Mouse (Mus musculus): ENCODE measurements around the gene Pacs2. TPM values are rescaled to one million over a fixed set of nuclear protein-coding genes. Genes with fewer than 3 reads are reported as not detected.
A peak's percentile ranks its signal among the peaks of the same experiment; 100 is the strongest.

Gene Pacs2
- polyA plus RNA-seq, 1 experiment from 2014 or later, result 7.0 TPM

DNA sequence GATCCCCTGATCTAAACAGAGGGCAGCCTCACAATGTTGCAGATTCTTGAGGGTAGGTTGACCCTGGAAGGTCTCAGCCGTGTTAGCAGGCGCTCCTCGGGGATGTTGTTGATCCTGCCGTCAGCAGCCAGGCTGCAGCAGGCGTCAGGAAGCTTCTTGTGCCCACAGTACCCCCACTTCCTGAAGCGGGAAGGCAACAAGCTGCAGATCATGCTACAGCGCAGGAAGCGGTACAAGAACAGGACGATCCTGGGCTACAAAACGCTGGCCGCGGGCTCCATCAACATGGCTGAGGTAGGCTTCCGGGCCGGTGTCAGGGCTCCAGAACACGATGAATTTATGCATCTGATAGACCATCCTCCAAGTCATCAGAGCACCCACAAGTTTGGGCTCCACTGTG lies 32.6 kb downstream of the Pacs2 start:
- no peak overlapping the region for H3K4me2 ChIP-seq
- H3K9ac ChIP-seq, result no peak overlapping the region
- H3K4me3 ChIP-seq, result no peak overlapping the region
- H3K27ac ChIP-seq (replicated peaks), result no peak overlapping the region
- H3K4me1 ChIP-seq, result peaks cover 31% of the 10 kb centered on the region
- H3K27me3 ChIP-seq (replicated peaks), result no peaks in the 10 kb centered on the region
- H3K36me3 ChIP-seq, result peaks cover 53% of the 10 kb centered on the region
- WGBS, result 78% methylated on average over 15 of the region's 15 CpGs
- no peak for ATAC-seq (ENCODE audit: extremely low read depth, insufficient number of reproducible peaks, low FRiP score, low TSS enrichment)
- no peaks in the 10 kb centered on the region for H3K9me3 ChIP-seq

DNA sequence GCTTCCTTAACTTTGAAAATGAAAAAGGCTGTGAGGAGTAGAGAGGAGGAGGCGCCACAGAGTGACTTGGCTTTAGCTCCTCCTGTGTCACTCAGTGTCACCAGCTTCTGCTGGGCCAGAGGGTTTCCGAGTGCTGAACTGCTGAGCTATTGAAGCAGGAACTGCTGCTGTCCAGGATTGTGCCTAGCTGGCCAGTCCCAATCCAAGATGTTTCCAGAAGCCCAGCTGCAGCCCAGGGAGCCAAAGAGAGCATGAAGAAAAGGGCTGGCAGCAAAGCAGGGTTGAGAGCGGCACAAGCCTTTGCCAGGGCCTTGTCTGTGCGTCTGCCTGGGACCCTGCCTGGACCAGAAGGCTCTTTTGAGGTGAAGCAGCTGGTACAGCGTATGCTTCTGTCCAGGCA lies 33.8 kb downstream of the Pacs2 start:
- H3K9me3 ChIP-seq, result no peaks in the 10 kb centered on the region
- H3K36me3 ChIP-seq, result peaks cover 65% of the 10 kb centered on the region
- H3K9ac ChIP-seq, result no peak overlapping the region
- H3K4me1 ChIP-seq, result peaks cover 30% of the 10 kb centered on the region
- no peaks in the 10 kb centered on the region for H3K27me3 ChIP-seq (replicated peaks)
- WGBS, result 80% methylated on average over 5 of the region's 5 CpGs
- no peak overlapping the region for H3K27ac ChIP-seq (replicated peaks)
- no peak for ATAC-seq (ENCODE audit: extremely low read depth, insufficient number of reproducible peaks, low FRiP score, low TSS enrichment)
- no peak overlapping the region for H3K4me3 ChIP-seq
- H3K4me2 ChIP-seq, result no peak overlapping the region

DNA sequence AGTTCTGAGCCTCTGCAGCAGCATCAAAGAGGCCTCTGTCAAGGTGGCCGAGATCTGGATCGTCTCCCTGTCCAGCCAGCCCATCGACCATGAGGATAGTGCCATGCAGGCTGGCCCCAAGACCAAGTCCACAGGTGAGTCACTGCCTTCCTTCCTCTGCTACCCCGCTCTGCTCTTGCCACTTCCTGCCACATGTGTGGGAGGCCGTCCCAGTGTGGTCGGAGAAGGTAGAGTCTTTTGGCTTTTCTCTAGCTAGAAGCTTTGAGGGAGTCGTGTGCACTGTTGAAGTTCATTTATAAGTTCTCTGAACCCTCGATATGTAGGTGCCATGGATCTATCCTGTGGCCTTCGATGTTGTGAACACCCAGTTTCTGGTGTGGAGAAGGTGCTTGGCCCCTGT lies 35.5 kb downstream of the Pacs2 start:
- H3K9ac ChIP-seq, result no peak overlapping the region
- H3K4me3 ChIP-seq, result no peak overlapping the region
- H3K36me3 ChIP-seq, result peaks cover 77% of the 10 kb centered on the region
- peaks cover 30% of the 10 kb centered on the region for H3K4me1 ChIP-seq
- 86% methylated on average over 9 of the region's 9 CpGs for WGBS
- H3K27me3 ChIP-seq (replicated peaks), result no peaks in the 10 kb centered on the region
- no peak for ATAC-seq (ENCODE audit: extremely low read depth, insufficient number of reproducible peaks, low FRiP score, low TSS enrichment)
- H3K4me2 ChIP-seq, result no peak overlapping the region
- H3K27ac ChIP-seq (replicated peaks), result no peak overlapping the region
- H3K9me3 ChIP-seq, result no peaks in the 10 kb centered on the region

DNA sequence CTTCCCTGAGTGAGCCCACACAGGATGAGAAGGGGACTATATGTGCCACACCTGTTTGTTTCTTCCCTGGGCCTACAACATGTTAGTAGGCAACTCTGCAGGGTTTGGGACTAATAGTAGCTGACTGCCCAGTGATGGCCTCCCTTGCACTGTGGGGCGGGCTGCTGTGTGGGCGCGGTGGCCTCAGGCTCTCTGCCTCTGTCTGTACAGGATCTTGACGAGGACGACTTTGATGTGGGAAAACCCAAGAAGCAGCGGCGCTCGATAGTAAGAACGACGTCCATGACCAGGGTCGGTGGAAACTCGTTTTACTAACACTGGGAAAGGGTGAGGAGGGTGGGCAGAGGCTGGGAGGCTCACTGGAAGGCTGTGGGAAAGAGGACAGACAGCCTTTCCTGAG lies 36.4 kb downstream of the Pacs2 start:
- H3K36me3 ChIP-seq, result peaks cover 74% of the 10 kb centered on the region
- peaks cover 30% of the 10 kb centered on the region for H3K4me1 ChIP-seq
- peak overlapping the region; percentile 61; the same call in 1 of the 2 replicates for H3K9ac ChIP-seq

DNA sequence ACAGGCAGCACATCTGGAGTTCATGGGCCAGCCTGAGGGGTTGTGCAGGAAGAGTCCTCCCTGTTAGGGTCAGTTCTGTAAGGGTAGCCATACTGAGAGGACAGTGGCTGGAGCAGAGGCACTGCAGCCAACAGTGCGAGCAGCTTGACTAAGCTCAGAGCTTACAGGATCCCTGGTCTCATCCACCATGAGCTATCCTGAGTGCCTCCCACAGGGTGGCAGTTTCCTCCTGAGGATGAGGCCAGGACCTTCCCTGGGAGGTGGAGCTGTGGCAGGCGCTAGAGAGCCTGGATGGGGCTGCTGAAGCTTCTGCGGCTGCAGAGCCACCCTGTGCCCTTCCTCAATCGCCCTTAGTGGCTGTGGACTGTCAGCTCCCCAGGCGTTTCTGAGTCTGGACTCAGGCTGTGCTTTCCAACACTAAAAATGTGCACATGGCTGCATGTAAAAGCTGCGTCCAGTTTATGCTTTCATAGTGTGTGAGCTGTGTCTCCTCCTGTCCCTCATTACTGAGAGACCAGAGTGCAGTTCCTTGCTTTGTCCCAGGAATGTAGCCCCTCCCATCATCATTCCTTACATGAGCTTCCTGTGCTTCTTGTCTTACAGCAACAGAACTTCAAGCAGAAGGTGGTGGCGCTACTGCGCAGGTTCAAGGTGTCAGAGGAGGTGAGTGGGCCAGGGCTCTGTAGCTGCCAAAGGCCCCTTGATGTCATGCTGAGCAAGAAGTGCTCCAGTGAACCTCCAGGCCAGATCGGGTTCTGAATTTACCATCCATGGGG lies 37.5 kb downstream of the Pacs2 start:
- Histone ChIP-seq H3K36me3 (peaks cover 71% of the 10 kb centered on the region), H3K4me3 (no peak overlapping the region)
- no peak for ATAC-seq (ENCODE audit: extremely low read depth, insufficient number of reproducible peaks, low FRiP score, low TSS enrichment)

More for the DNA sequence above, 36.4 kb downstream of the Pacs2 start:
- Histone ChIP-seq H3K27ac (replicated peaks) (no peak overlapping the region), H3K9me3 (no peaks in the 10 kb centered on the region), H3K27me3 (replicated peaks) (no peaks in the 10 kb centered on the region), H3K4me2 (no peak overlapping the region), H3K4me3 (no peak overlapping the region)
- 89% methylated on average over 12 of the region's 12 CpGs for WGBS
- no peak for ATAC-seq (ENCODE audit: extremely low read depth, insufficient number of reproducible peaks, low FRiP score, low TSS enrichment)

DNA sequence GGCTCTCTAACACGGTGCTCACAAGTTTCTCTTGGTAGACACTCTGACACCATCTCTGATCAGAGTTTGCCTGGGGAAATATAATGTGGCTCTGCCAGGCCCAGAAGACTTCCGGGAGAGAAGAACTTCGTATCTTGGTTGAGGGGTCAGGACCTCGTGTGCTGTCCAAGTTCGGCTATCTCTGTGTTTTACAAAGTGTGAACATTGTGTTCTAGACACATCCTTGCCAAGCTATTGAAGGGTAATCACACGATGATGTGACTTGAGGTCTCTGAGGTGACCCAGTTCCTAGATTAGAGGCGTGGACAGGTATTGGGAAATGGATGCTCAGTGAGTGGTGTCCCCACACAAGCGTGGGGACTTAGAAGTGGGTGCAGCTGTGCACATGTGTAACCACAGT lies 41.8 kb downstream of the Pacs2 start:
- Histone ChIP-seq H3K27me3 (replicated peaks) (no peaks in the 10 kb centered on the region), H3K4me3 (no peak overlapping the region), H3K9ac (no peak overlapping the region), H3K9me3 (no peaks in the 10 kb centered on the region), H3K27ac (replicated peaks) (no peak overlapping the region), H3K4me1 (peaks cover 12% of the 10 kb centered on the region), H3K4me2 (no peak overlapping the region), H3K36me3 (peaks cover 80% of the 10 kb centered on the region)
- WGBS, result 59% methylated on average over 8 of the region's 8 CpGs
- ATAC-seq (ENCODE audit: extremely low read depth, insufficient number of reproducible peaks, low FRiP score, low TSS enrichment), result no peak

More for the DNA sequence above, 37.5 kb downstream of the Pacs2 start:
- no peak overlapping the region for H3K4me2 ChIP-seq
- WGBS, result 35% methylated on average over 9 of the region's 9 CpGs
- no peaks in the 10 kb centered on the region for H3K27me3 ChIP-seq (replicated peaks)
- H3K9me3 ChIP-seq, result no peaks in the 10 kb centered on the region
- H3K27ac ChIP-seq (replicated peaks), result peak overlapping the region; percentile 60
- H3K9ac ChIP-seq, result peak overlapping the region; percentile 61
- peaks cover 30% of the 10 kb centered on the region for H3K4me1 ChIP-seq

DNA sequence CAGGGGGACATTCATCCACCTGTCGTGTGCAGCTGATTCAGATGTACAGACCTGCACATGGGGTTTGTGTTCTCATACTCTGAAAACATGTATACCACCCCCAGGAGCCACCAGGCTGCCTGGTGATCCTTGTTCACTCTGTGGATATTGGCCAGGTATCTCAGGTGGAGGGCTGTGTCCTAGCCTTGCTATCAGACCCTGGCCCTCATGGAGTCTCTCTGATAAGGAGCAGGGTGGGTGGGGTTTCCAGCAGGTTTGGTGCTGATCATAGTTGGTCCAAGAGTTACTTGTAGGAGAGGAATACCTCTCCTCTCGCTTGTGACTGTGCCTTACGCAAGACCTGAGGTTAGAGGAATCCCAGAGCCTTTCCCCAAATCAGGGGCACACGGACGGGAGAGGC lies 45.9 kb downstream of the Pacs2 start:
- H3K4me2 ChIP-seq, result no peak overlapping the region
- H3K4me3 ChIP-seq, result no peak overlapping the region
- no peak overlapping the region for H3K9ac ChIP-seq
- no peak for ATAC-seq (ENCODE audit: extremely low read depth, insufficient number of reproducible peaks, low FRiP score, low TSS enrichment)
- H3K27ac ChIP-seq (replicated peaks), result no peak overlapping the region
- H3K4me1 ChIP-seq, result no peaks in the 10 kb centered on the region
- no peaks in the 10 kb centered on the region for H3K27me3 ChIP-seq (replicated peaks)
- no peaks in the 10 kb centered on the region for H3K9me3 ChIP-seq
- 91% methylated on average over 5 of the region's 5 CpGs for WGBS
- peaks cover 82% of the 10 kb centered on the region for H3K36me3 ChIP-seq

DNA sequence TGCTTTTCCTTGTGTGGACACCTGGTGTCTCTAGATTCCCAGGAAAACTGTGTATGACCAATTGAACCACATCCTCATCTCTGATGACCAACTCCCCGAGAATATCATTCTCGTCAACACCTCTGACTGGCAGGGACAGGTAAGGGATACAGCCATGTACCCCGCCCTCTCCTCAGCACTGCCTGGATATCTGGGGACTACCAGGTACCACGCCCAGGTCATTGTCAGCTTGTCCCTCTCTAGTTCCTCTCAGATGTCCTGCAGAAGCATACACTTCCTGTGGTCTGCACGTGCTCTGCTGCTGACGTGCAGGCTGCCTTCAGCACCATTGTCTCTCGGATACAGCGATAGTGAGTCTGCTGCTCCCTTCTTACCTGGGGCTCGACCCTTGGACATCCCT lies 47.3 kb downstream of the Pacs2 start:
- H3K4me3 ChIP-seq, result no peak overlapping the region
- ATAC-seq (ENCODE audit: extremely low read depth, insufficient number of reproducible peaks, low FRiP score, low TSS enrichment), result no peak
- WGBS, result 77% methylated on average over 9 of the region's 9 CpGs
- H3K4me1 ChIP-seq, result no peaks in the 10 kb centered on the region
- H3K4me2 ChIP-seq, result no peak overlapping the region
- H3K27me3 ChIP-seq (replicated peaks), result no peaks in the 10 kb centered on the region
- H3K27ac ChIP-seq (replicated peaks), result no peak overlapping the region
- H3K9ac ChIP-seq, result no peak overlapping the region
- H3K9me3 ChIP-seq, result no peaks in the 10 kb centered on the region
- H3K36me3 ChIP-seq, result peaks cover 79% of the 10 kb centered on the region

DNA sequence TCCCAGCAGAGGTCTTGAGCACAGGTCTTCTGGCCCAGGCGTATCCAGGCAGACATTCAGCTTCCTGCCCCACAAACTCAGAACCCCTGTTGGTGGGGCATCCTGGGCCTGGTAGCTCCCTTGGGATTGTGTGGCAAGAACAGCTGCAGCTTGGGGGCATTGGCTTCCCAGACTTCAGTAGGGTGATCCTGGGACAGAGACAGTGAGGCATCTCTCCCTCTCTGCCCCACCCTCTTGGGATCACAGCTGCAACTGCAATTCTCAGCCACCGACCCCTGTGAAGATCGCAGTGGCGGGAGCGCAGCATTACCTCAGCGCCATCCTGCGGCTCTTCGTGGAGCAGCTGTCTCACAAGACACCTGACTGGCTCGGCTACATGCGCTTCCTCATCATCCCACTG lies 47.9 kb downstream of the Pacs2 start:
- H3K9me3 ChIP-seq, result no peaks in the 10 kb centered on the region
- H3K36me3 ChIP-seq, result peaks cover 79% of the 10 kb centered on the region
- ATAC-seq (ENCODE audit: extremely low read depth, insufficient number of reproducible peaks, low FRiP score, low TSS enrichment), result no peak
- H3K4me1 ChIP-seq, result no peaks in the 10 kb centered on the region
- H3K27ac ChIP-seq (replicated peaks), result no peak overlapping the region
- no peak overlapping the region for H3K4me3 ChIP-seq
- no peak overlapping the region for H3K4me2 ChIP-seq
- no peaks in the 10 kb centered on the region for H3K27me3 ChIP-seq (replicated peaks)
- WGBS, result 81% methylated on average over 10 of the region's 10 CpGs
- H3K9ac ChIP-seq, result no peak overlapping the region

DNA sequence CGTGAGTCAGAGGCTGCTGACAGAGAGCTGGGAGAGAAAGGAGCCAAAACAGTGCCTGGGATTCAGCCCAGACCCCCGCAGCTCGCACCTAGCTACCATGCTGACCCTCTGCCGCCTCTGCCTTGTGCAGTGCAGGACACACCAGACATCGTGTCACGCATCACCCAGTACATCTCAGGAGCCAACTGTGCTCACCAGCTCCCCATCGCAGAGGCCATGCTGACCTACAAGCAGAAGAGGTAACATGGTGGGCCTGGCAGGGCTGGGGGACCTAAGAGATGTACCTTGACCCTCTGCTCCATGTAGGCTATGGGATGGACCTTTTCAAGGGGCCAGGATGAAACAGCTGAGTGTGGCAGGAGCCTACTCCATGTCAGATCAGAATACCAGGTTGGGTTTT lies 49.4 kb downstream of the Pacs2 start:
- no peaks in the 10 kb centered on the region for H3K27me3 ChIP-seq (replicated peaks)
- H3K27ac ChIP-seq (replicated peaks), result no peak overlapping the region
- peaks cover 79% of the 10 kb centered on the region for H3K36me3 ChIP-seq
- H3K9ac ChIP-seq, result no peak overlapping the region
- ATAC-seq (ENCODE audit: extremely low read depth, insufficient number of reproducible peaks, low FRiP score, low TSS enrichment), result no peak
- no peak overlapping the region for H3K4me2 ChIP-seq
- no peaks in the 10 kb centered on the region for H3K9me3 ChIP-seq
- 86% methylated on average over 7 of the region's 7 CpGs for WGBS
- H3K4me1 ChIP-seq, result no peaks in the 10 kb centered on the region
- H3K4me3 ChIP-seq, result no peak overlapping the region

DNA sequence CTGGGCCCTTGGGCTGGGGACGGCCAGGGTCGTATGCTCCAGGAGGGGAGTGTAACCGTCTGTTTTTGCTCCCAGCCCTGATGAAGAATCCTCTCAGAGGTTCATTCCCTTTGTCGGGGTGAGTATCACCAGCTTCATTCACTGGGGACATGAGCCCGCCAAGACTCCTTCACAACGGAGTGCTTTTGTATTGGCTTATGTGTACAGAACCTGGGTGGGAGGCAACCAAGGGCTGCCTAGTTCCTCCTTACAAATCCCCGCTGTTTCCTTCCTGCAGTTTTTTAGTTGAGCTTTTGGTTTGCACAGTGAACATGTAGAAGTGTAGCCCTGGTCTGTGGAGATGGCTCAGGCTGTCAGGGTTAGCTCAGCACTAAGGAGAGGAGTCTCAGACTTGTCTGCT lies 53.7 kb downstream of the Pacs2 start:
- H3K27ac ChIP-seq (replicated peaks), result no peak overlapping the region
- peaks cover 73% of the 10 kb centered on the region for H3K36me3 ChIP-seq
- H3K9ac ChIP-seq, result no peak overlapping the region
- H3K4me1 ChIP-seq, result no peaks in the 10 kb centered on the region
- WGBS, result 80% methylated on average over 7 of the region's 7 CpGs
- H3K9me3 ChIP-seq, result no peaks in the 10 kb centered on the region
- ATAC-seq (ENCODE audit: extremely low read depth, insufficient number of reproducible peaks, low FRiP score, low TSS enrichment), result no peak
- H3K4me2 ChIP-seq, result no peak overlapping the region
- H3K4me3 ChIP-seq, result no peak overlapping the region
- H3K27me3 ChIP-seq (replicated peaks), result no peaks in the 10 kb centered on the region

DNA sequence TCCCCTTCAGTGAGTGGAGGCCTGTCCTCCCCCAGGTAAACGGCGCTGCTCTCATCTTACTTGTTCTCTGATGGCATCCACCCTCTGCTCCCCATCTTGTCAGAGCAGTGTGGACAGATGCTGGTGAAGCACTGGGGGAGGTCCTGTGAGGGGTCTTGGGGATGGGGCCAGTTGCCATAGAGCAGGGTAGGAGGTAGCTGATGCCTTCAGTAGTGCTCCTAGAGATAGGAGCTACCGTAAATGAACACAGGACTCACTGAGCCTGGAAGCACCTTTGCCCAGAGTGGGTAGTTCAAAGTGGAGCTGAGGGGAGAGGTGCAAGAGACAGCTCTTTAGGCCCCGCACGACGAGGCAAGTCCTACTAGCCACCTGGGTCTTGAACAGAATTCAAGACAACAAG lies 55.1 kb downstream of the Pacs2 start:
- WGBS, result 84% methylated on average over 6 of the region's 6 CpGs
- Histone ChIP-seq H3K36me3 (peaks cover 59% of the 10 kb centered on the region), H3K9me3 (no peaks in the 10 kb centered on the region), H3K27ac (replicated peaks) (no peak overlapping the region), H3K4me2 (no peak overlapping the region), H3K4me1 (peaks cover 10% of the 10 kb centered on the region), H3K27me3 (replicated peaks) (no peaks in the 10 kb centered on the region), H3K9ac (no peak overlapping the region), H3K4me3 (no peak overlapping the region)
- ATAC-seq (ENCODE audit: extremely low read depth, insufficient number of reproducible peaks, low FRiP score, low TSS enrichment), result no peak

Data from heart, embryonic 13.5 days (tissue).